Mouse (Mus musculus) midbrain, embryonic 15.5 days (tissue): ENCODE measurements around the gene Chst11. TPM values are rescaled to one million over a fixed set of nuclear protein-coding genes. Genes with fewer than 3 reads are reported as not detected.

Experiments used
- ATAC-seq: fragments of 200-750 bp; cut with Nextera tagmentation; replicated peaks from 2 replicates; pipeline ENCODE4 v1.8.0; 2017; ENCODE audit warnings: moderate TSS enrichment
- H3K27ac ChIP-seq: fragments of 300-500 bp; sonication (generic); 2 replicates; pipeline ENCODE4 v1.5.1; 2015; ENCODE audit warnings: mild to moderate bottlenecking, inconsistent platforms
- H3K27me3 ChIP-seq: fragments of 300-500 bp; sonication (generic); replicated peaks from 2 replicates; pipeline ENCODE4 v1.6.1; 2015; ENCODE audit warnings: inconsistent platforms
- H3K36me3 ChIP-seq: fragments of 300-500 bp; sonication (generic); replicated peaks from 2 replicates; pipeline ENCODE4 v1.6.1; 2015; ENCODE audit warnings: inconsistent platforms
- H3K4me1 ChIP-seq: fragments of 300-500 bp; sonication (generic); 2 replicates; pipeline ENCODE4 v1.6.1; 2015; ENCODE audit warnings: inconsistent platforms
- H3K4me2 ChIP-seq: fragments of 300-500 bp; sonication (generic); 2 replicates; pipeline ENCODE4 v1.6.1; 2015; ENCODE audit warnings: inconsistent platforms, mild to moderate bottlenecking, moderate library complexity
- H3K4me3 ChIP-seq: fragments of 300-500 bp; sonication (generic); 2 replicates; pipeline ENCODE4 v1.5.1; 2015; ENCODE audit warnings: mild to moderate bottlenecking, inconsistent platforms
- H3K9ac ChIP-seq: fragments of 300-500 bp; sonication (generic); 2 replicates; pipeline ENCODE4 v1.6.1; 2015; ENCODE audit warnings: mild to moderate bottlenecking, inconsistent platforms
- H3K9me3 ChIP-seq: fragments of 300-500 bp; sonication (generic); 2 replicates; pipeline ENCODE4 v1.6.1; 2016; ENCODE audit warnings: inconsistent platforms
- WGBS: fragments of 180-500 bp; shearing (Covaris S2); methylation state at CpG from one replicate; pipeline ENCODE4 v1.1.7; 2015; ENCODE audit warnings: mixed read lengths; 5-methylcytosine and 5-hydroxymethylcytosine counted together
- polyA plus RNA-seq: library from polyadenylated mRNA; unstranded; fragments of >200 nt; fragmentation: Nextera tagmentation; extraction: Ambion mirVana; gene quantifications from 2 replicates; pipeline ENCODE4 v1.2.1, GENCODE M21; 2015

Gene Chst11
- polyA plus RNA-seq, 1 experiment from 2014 or later = 4.1 TPM

DNA sequence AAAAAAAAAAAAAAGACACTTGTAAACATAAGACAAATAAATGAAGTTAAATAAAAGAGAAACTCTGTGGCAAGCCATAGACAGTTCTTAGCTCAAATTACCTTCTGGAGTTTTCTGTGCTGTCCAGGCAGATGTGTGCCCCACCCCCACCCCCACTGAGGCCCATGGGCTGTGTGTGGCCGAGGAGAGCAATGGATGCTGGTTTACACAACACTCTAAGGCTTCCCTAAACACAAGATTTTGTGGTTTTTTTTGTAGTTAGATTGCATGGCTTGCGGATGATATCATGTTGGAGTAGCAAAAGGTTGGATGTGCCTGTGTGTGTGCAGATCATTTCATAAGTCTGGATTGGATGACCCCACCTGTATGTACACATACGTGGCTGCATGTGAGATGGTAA lies 235.5 kb downstream of the Chst11 start:
- H3K27me3 ChIP-seq = no peaks in the 10 kb centered on the region
- no peak for ATAC-seq
- H3K4me2 ChIP-seq = no peak overlapping the region
- H3K4me3 ChIP-seq = no peak overlapping the region
- WGBS = 85% methylated on average over 3 of the region's 3 CpGs
- H3K27ac ChIP-seq = no peak overlapping the region
- H3K9me3 ChIP-seq = no peaks in the 10 kb centered on the region
- H3K36me3 ChIP-seq = no peaks in the 10 kb centered on the region
- no peaks in the 10 kb centered on the region for H3K4me1 ChIP-seq
- H3K9ac ChIP-seq = no peak overlapping the region

DNA sequence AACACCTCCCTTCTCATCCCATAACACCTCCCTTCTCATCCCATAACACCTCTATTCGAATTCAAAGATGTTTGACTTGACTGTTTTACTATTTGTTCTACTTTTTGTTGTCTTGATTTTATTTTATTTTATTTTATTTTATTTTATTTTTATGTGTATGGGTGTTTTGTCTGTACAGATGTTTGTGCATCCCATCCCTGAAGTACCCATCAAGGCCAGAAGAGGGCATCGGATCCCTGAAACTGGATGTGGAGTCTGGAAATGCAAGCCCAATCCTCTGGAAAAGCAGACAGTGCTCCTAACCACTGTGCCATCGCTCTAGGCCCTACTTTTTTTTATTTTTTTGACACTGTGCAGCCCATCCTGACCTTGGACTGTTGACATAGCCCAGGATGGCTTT lies 239.7 kb downstream of the Chst11 start:
- H3K27ac ChIP-seq = no peak overlapping the region
- H3K4me1 ChIP-seq = no peaks in the 10 kb centered on the region
- H3K9me3 ChIP-seq = no peaks in the 10 kb centered on the region
- ATAC-seq = no peak
- no peaks in the 10 kb centered on the region for H3K27me3 ChIP-seq
- no peak overlapping the region for H3K4me2 ChIP-seq
- no peak overlapping the region for H3K4me3 ChIP-seq
- 45% methylated on average over 3 of the region's 3 CpGs for WGBS
- H3K36me3 ChIP-seq = 0 out of 2 replicates have a peak, but pooled peaks cover 4% of the 10 kb centered on the region
- no peak overlapping the region for H3K9ac ChIP-seq

DNA sequence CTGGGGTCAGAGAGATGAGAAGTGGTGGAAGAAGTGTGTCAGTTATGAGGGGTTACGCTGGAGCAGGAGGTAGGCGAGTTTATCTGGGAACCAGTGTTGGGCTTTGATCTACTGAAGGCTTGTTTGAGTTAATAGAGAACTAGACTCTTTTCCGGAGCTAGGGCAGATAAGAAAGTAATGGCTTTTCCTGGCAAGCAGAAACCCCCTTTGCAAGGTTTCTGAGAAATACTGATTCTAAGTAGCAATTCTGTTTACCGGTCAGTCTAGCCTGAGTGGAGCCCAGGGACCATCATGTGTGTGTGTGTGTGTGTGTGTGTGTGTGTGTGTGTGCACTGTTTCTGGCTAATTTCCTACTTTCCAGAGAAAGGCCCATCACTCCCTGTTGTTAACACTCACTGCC lies 243.3 kb downstream of the Chst11 start:
- 89% methylated on average over 4 of the region's 4 CpGs for WGBS
- Histone ChIP-seq H3K27ac (no peak overlapping the region), H3K4me2 (no peak overlapping the region)

DNA sequence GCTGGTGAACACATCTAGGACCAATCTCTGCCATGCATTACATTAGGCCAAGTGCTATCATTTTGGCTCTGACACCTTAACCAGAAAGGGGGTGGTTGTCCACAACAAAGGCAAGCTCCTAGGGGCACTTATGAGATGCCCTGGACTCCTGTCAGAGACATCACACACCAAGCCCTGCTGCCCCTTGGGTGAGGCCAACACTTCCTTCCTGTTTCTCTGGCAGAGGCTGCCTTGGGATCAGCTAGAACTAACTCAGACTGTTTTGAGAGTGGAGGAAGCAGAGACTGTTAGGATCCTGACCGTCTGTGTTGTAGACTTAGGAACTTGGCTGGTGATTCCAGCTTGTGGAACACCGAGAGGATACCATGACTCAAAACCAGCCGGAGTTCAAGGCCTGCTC lies 248.7 kb downstream of the Chst11 start:
- Histone ChIP-seq H3K36me3 (0 out of 2 replicates have a peak, but pooled peaks cover 6% of the 10 kb centered on the region), H3K27ac (no peak overlapping the region), H3K4me3 (no peak overlapping the region), H3K9me3 (no peaks in the 10 kb centered on the region), H3K4me1 (no peaks in the 10 kb centered on the region), H3K9ac (no peak overlapping the region), H3K27me3 (no peaks in the 10 kb centered on the region), H3K4me2 (no peak overlapping the region)
- 86% methylated on average over 3 of the region's 3 CpGs for WGBS
- no peak for ATAC-seq

More for the DNA sequence above, 243.3 kb downstream of the Chst11 start:
- Histone ChIP-seq H3K4me1 (no peaks in the 10 kb centered on the region), H3K9ac (no peak overlapping the region), H3K4me3 (no peak overlapping the region), H3K27me3 (no peaks in the 10 kb centered on the region), H3K36me3 (0 out of 2 replicates have a peak, but pooled peaks cover 6% of the 10 kb centered on the region), H3K9me3 (no peaks in the 10 kb centered on the region)
- ATAC-seq = no peak

GRCm38 (mm10) chr10:83234391-83234790 lies 249.1 kb downstream of the Chst11 start:
- no peak overlapping the region for H3K27ac ChIP-seq
- H3K27me3 ChIP-seq = no peaks in the 10 kb centered on the region
- H3K9me3 ChIP-seq = no peaks in the 10 kb centered on the region
- no peak overlapping the region for H3K9ac ChIP-seq
- 66% methylated on average over 4 of the region's 4 CpGs for WGBS
- H3K4me1 ChIP-seq = no peaks in the 10 kb centered on the region
- 0 out of 2 replicates have a peak, but pooled peaks cover 6% of the 10 kb centered on the region for H3K36me3 ChIP-seq
- H3K4me2 ChIP-seq = no peak overlapping the region
- no peak overlapping the region for H3K4me3 ChIP-seq
- ATAC-seq = no peak

DNA sequence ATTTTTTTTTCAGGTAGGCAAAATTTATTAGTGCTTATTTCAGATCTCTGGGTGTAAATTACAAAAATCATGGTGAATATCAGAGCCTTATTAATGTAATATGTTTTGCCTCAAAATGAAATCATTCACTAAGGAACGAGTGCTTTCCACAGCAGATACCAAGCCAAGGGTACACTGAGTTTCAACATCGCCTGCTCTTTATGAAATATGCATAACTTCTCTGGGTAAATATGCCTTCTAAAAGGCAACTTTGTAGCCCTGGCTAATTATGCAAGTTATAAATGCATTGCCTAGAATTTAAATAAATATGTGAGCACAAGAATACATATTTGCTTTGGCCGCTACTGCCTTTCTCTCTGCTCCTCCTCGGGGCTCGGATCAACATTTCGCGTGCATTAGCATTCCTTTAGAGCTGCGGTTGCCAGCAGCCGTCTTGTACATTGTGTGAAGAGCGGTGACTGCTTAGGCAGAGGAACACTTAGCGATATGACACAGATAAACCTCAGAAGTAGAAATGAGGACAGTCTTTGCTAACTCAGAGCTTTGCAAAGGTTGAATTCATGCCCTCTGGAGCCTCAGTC lies 256.9 kb downstream of the Chst11 start:
- Histone ChIP-seq H3K4me3 (no peak overlapping the region), H3K9me3 (no peaks in the 10 kb centered on the region), H3K4me1 (peaks cover 26% of the 10 kb centered on the region), H3K36me3 (no peaks in the 10 kb centered on the region), H3K4me2 (peak overlapping the region; percentile 26; the same call in 1 of the 2 replicates), H3K27me3 (no peaks in the 10 kb centered on the region), H3K27ac (peak overlapping the region; percentile 67), H3K9ac (no peak overlapping the region)
- ATAC-seq = peak; percentile 68
- WGBS = 13% methylated on average over 11 of the region's 11 CpGs

DNA sequence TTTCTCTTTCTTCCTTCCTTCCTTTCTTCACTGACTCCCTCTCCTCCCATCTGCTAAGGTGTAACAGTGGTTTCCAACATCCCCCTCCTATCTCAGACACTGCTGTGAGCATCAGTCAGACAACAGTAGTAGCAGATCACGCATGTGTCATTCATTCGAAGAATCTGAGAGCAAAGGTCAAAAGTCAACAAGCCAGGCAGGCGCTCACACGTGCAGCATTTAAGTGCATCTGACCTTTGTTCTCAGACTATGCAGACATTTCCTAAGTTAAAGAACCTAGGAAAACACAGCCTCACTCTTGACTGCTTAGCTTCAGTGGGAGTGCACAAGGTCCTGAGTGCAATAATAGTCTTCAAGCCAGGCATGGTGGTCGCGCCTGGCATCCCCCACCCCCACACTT lies 258.8 kb downstream of the Chst11 start:
- Histone ChIP-seq H3K4me3 (no peak overlapping the region), H3K27me3 (no peaks in the 10 kb centered on the region)
- WGBS = 62% methylated on average over 6 of the region's 6 CpGs

More for the DNA sequence above, 258.8 kb downstream of the Chst11 start:
- peaks cover 26% of the 10 kb centered on the region for H3K4me1 ChIP-seq
- H3K4me2 ChIP-seq = no peak overlapping the region
- no peaks in the 10 kb centered on the region for H3K9me3 ChIP-seq
- no peaks in the 10 kb centered on the region for H3K36me3 ChIP-seq
- H3K27ac ChIP-seq = no peak overlapping the region
- no peak overlapping the region for H3K9ac ChIP-seq
- ATAC-seq = no peak

Other genes with a start within 250 kb of the Chst11 start
- gene Nfyb, start 221.4 kb upstream of the Chst11 start, polyA plus RNA-seq = 46.4 and 47.1 TPM in 2 replicates
- gene Txnrd1, start 151.5 kb upstream of the Chst11 start, polyA plus RNA-seq = 113 and 120 TPM in 2 replicates
- 0.43 and 0.74 TPM in 2 replicates for gene Eid3, start 118.9 kb upstream of the Chst11 start, polyA plus RNA-seq